Mouse (Mus musculus) spleen, adult 18-20 months (tissue): ENCODE measurements around the gene Rfx7.

Experiments
- DNase-seq, 2 experiments: peaks; one replicate each; pipeline ENCODE4 v3.0.0; 2022; ENCODE audit warnings: mixed read lengths in 2 of 2

Gene Rfx7

GRCm38 (mm10) chr9:72531996-72532380 lies at the start of gene Rfx7:
TSS of gene Rfx7 (plus strand) at chr9:72532240.
- DNase-seq, result peak in 1 of 2 experiments; percentile 78

GRCm38 (mm10) chr9:72488523-72488922 lies 43.5 kb upstream of the Rfx7 start:
- no peak for DNase-seq

GRCm38 (mm10) chr9:72489131-72489530 lies 42.9 kb upstream of the Rfx7 start:
- DNase-seq, result no peak

- peak; percentile 84 to 92 for DNase-seq
Measured at GRCm38 (mm10) chr9:72491559-72492193, 40.4 kb upstream of the Rfx7 start.

- no peak for DNase-seq
Measured at GRCm38 (mm10) chr9:72492194-72492565, 39.9 kb upstream of the Rfx7 start, which contains the start of gene Tex9. TSS of gene Tex9 (minus strand) at chr9:72492212.

GRCm38 (mm10) chr9:72493465-72493864 lies 38.6 kb upstream of the Rfx7 start:
- no peak for DNase-seq

- DNase-seq, result no peak
Measured at GRCm38 (mm10) chr9:72493984-72494685, 37.9 kb upstream of the Rfx7 start.

- no peak for DNase-seq
Measured at GRCm38 (mm10) chr9:72496691-72497090, 35.3 kb upstream of the Rfx7 start.

GRCm38 (mm10) chr9:72497171-72497570 lies 34.9 kb upstream of the Rfx7 start:
- DNase-seq, result no peak

- no peak for DNase-seq
Measured at GRCm38 (mm10) chr9:72512229-72512981, 19.6 kb upstream of the Rfx7 start.

- DNase-seq, result no peak
Measured at GRCm38 (mm10) chr9:72515366-72515765, 16.7 kb upstream of the Rfx7 start.

- no peak for DNase-seq
Measured at GRCm38 (mm10) chr9:72519246-72519645, 12.8 kb upstream of the Rfx7 start.

- no peak for DNase-seq
Measured at GRCm38 (mm10) chr9:72520849-72521248, 11.2 kb upstream of the Rfx7 start.

- no peak for DNase-seq
Measured at GRCm38 (mm10) chr9:72526091-72526490, 5.9 kb upstream of the Rfx7 start.

GRCm38 (mm10) chr9:72530237-72530636 lies 1.8 kb upstream of the Rfx7 start:
- peak; percentile 79 to 85 for DNase-seq

GRCm38 (mm10) chr9:72530824-72531223 lies 1.2 kb upstream of the Rfx7 start:
- no peak for DNase-seq

- DNase-seq, result peak in 1 of 2 experiments; percentile 83
Measured at GRCm38 (mm10) chr9:72531291-72531995, 597 bp upstream of the Rfx7 start.

GRCm38 (mm10) chr9:72532381-72533088 lies 495 bp downstream of the Rfx7 start:
- peak; percentile 56 to 60 for DNase-seq

GRCm38 (mm10) chr9:72533089-72533415 lies 1.0 kb downstream of the Rfx7 start:
- no peak for DNase-seq

- no peak for DNase-seq
Measured at GRCm38 (mm10) chr9:72534985-72535384, 2.9 kb downstream of the Rfx7 start.

- no peak for DNase-seq
Measured at GRCm38 (mm10) chr9:72535394-72535793, 3.4 kb downstream of the Rfx7 start.

- no peak for DNase-seq
Measured at GRCm38 (mm10) chr9:72537086-72537485, 5.0 kb downstream of the Rfx7 start.

GRCm38 (mm10) chr9:72543590-72543989 lies 11.6 kb downstream of the Rfx7 start:
- no peak for DNase-seq
